Mouse (Mus musculus): ENCODE measurements around the gene Phrf1. TPM values are rescaled to one million over a fixed set of nuclear protein-coding genes. Genes with fewer than 3 reads are reported as not detected.

The Phrf1 gene
- polyA plus RNA-seq, 1 experiment from 2014 or later: 68.6 TPM

GRCm38 (mm10) chr7:141291921-141292582, 63.5 kb downstream of the Phrf1 start, which contains the start of gene Drd4:
TSS of gene Drd4 (plus strand) at chr7:141292006.
- no peak for ATAC-seq
- H3K27me3 ChIP-seq: no peaks in the 10 kb centered on the region
- in situ Hi-C loops (cut with MboI; ENCODE audit: low pct_unique_long_range_greater_than_20kb): no loop called here
- no peak for DNase-seq (ENCODE audit: low read depth, low spot score)
- ChIA-PET CTCF (no interaction called here), POLR2A (interaction anchor here (0.5 kb wide), 1 partner anchor 1008 kb away, joined by 6 read pairs; no protein-coding TSS in a partner anchor)
- no peak for TF ChIP-seq CTCF (IDR thresholded peaks at IDR 0.05)

- POLR2A ChIA-PET: no interaction called here
- CTCF ChIA-PET: no interaction called here
- in situ Hi-C loops (cut with MboI; ENCODE audit: low pct_unique_long_range_greater_than_20kb): no loop called here
- TF ChIP-seq CTCF (IDR thresholded peaks at IDR 0.05): no peak
- no peak for DNase-seq (ENCODE audit: low read depth, low spot score)
- no peak for ATAC-seq
- no peaks in the 10 kb centered on the region for H3K27me3 ChIP-seq
These were observed 64.2 kb downstream of the Phrf1 start for GRCm38 (mm10) chr7:141292583-141293388.

- no peak for TF ChIP-seq CTCF (IDR thresholded peaks at IDR 0.05)
- ATAC-seq (no peak), DNase-seq (ENCODE audit: low read depth, low spot score) (no peak)
- in situ Hi-C loops (cut with MboI; ENCODE audit: low pct_unique_long_range_greater_than_20kb): no loop called here
- H3K27me3 ChIP-seq: no peaks in the 10 kb centered on the region
- ChIA-PET CTCF (no interaction called here), POLR2A (no interaction called here)
These were observed 65.4 kb downstream of the Phrf1 start for GRCm38 (mm10) chr7:141293852-141294471.

- ChIA-PET CTCF (no interaction called here), POLR2A (no interaction called here)
- no peak for TF ChIP-seq CTCF (IDR thresholded peaks at IDR 0.05)
- no peaks in the 10 kb centered on the region for H3K27me3 ChIP-seq
- ATAC-seq (no peak), DNase-seq (ENCODE audit: low read depth, low spot score) (no peak)
- in situ Hi-C loops (cut with MboI; ENCODE audit: low pct_unique_long_range_greater_than_20kb): no loop called here
These were observed 65.9 kb downstream of the Phrf1 start for GRCm38 (mm10) chr7:141294479-141294878.

GRCm38 (mm10) chr7:141297926-141298650, 69.5 kb downstream of the Phrf1 start:
- no peak for TF ChIP-seq CTCF (IDR thresholded peaks at IDR 0.05)
- ChIA-PET CTCF (no interaction called here), POLR2A (no interaction called here)
- in situ Hi-C loops (cut with MboI; ENCODE audit: low pct_unique_long_range_greater_than_20kb): no loop called here
- H3K27me3 ChIP-seq: no peaks in the 10 kb centered on the region
- DNase-seq (ENCODE audit: low read depth, low spot score): no peak
- no peak for ATAC-seq

GRCm38 (mm10) chr7:141299175-141299574, 70.6 kb downstream of the Phrf1 start:
- ChIA-PET POLR2A (no interaction called here), CTCF (no interaction called here)
- no peak for DNase-seq (ENCODE audit: low read depth, low spot score)
- in situ Hi-C loops (cut with MboI; ENCODE audit: low pct_unique_long_range_greater_than_20kb): no loop called here
- ATAC-seq: no peak
- no peak for TF ChIP-seq CTCF (IDR thresholded peaks at IDR 0.05)
- no peaks in the 10 kb centered on the region for H3K27me3 ChIP-seq

- ChIA-PET CTCF (interaction anchor here (1.3 kb wide), 1 partner anchor 23 kb away, joined by 4 read pairs; the partner anchor contains the start of gene Sct), POLR2A (no interaction called here)
- no peaks in the 10 kb centered on the region for H3K27me3 ChIP-seq
- no peak for TF ChIP-seq CTCF (IDR thresholded peaks at IDR 0.05)
- in situ Hi-C loops (cut with MboI; ENCODE audit: low pct_unique_long_range_greater_than_20kb): no loop called here
- ATAC-seq (no peak), DNase-seq (ENCODE audit: low read depth, low spot score) (no peak)
These were observed 72.8 kb downstream of the Phrf1 start for GRCm38 (mm10) chr7:141301386-141301785.

GRCm38 (mm10) chr7:141302702-141303268, 74.2 kb downstream of the Phrf1 start:
- ChIA-PET POLR2A (no interaction called here), CTCF (interaction anchor here (1.3 to 1.7 kb wide), 4 partner anchors 12 to 34 kb away, joined by 3 to 4 read pairs (median 4); partner anchors contain the start of gene Sct)
- no peaks in the 10 kb centered on the region for H3K27me3 ChIP-seq
- DNase-seq (ENCODE audit: low read depth, low spot score): no peak
- no peak for TF ChIP-seq CTCF (IDR thresholded peaks at IDR 0.05)
- ATAC-seq: no peak
- in situ Hi-C loops (cut with MboI; ENCODE audit: low pct_unique_long_range_greater_than_20kb): no loop called here

GRCm38 (mm10) chr7:141304537-141304936, 76.0 kb downstream of the Phrf1 start:
- H3K27me3 ChIP-seq: no peaks in the 10 kb centered on the region
- POLR2A ChIA-PET: no interaction called here
- ATAC-seq (no peak), DNase-seq (ENCODE audit: low read depth, low spot score) (no peak)
- in situ Hi-C loops (cut with MboI; ENCODE audit: low pct_unique_long_range_greater_than_20kb): no loop called here
- TF ChIP-seq CTCF (IDR thresholded peaks at IDR 0.05): no peak
- CTCF ChIA-PET: interaction anchor here (1.7 kb wide), 1 partner anchor 12 kb away, joined by 4 read pairs; no protein-coding TSS in a partner anchor

Other genes starting within 250 kb of the Phrf1 start
- 8.6 TPM for gene Ifitm3, start 218.0 kb upstream of the Phrf1 start, polyA plus RNA-seq (2021)
- gene Ifitm6, start 210.9 kb upstream of the Phrf1 start, polyA plus RNA-seq (2021): 0.21 TPM
- not detected for gene Gm17387, start 199.7 kb upstream of the Phrf1 start, polyA plus RNA-seq (2021)
- 2.2 TPM for gene B4galnt4, start 167.7 kb upstream of the Phrf1 start, polyA plus RNA-seq (2021)
- gene Pkp3, start 150.6 kb upstream of the Phrf1 start, polyA plus RNA-seq (2021): 2.2 TPM
- gene Sigirr, start 128.2 kb upstream of the Phrf1 start, polyA plus RNA-seq (2021): 7.6 TPM
- 0.09 TPM for gene Ano9, start 111.0 kb upstream of the Phrf1 start, polyA plus RNA-seq (2021)
- 96.0 TPM for gene Ptdss2, start 106.4 kb upstream of the Phrf1 start, polyA plus RNA-seq (2021)
- 292 TPM for gene Rnh1, start 55.9 kb upstream of the Phrf1 start, polyA plus RNA-seq (2021)
- gene Hras, start 34.8 kb upstream of the Phrf1 start, polyA plus RNA-seq (2021): 80.1 TPM
- 13.7 TPM for gene Lrrc56, start 34.6 kb upstream of the Phrf1 start, polyA plus RNA-seq (2021)
- gene Lmntd2, start 14.7 kb upstream of the Phrf1 start, polyA plus RNA-seq (2021): 4.5 TPM
- 48.3 TPM for gene Rassf7, start 12.9 kb upstream of the Phrf1 start, polyA plus RNA-seq (2021)
- 10.5 TPM for gene Irf7, start 37.7 kb downstream of the Phrf1 start, polyA plus RNA-seq (2021)
- not detected for gene Cdhr5, start 48.0 kb downstream of the Phrf1 start, polyA plus RNA-seq (2021)
- not detected for gene Sct, start 50.3 kb downstream of the Phrf1 start, polyA plus RNA-seq (2021)
- gene Drd4, start 63.2 kb downstream of the Phrf1 start, polyA plus RNA-seq (2021): not detected
- gene Deaf1, start 98.9 kb downstream of the Phrf1 start, polyA plus RNA-seq (2021): 62.1 TPM
- gene Tmem80, start 99.0 kb downstream of the Phrf1 start, polyA plus RNA-seq (2021): 34.0 TPM
- gene Eps8l2, start 110.1 kb downstream of the Phrf1 start, polyA plus RNA-seq (2021): 114 TPM
- gene Taldo1, start 163.4 kb downstream of the Phrf1 start, polyA plus RNA-seq (2021): 512 TPM
- gene Gatd1, start 185.4 kb downstream of the Phrf1 start, polyA plus RNA-seq (2021): 38.7 TPM
- gene Cend1, start 200.7 kb downstream of the Phrf1 start, polyA plus RNA-seq (2021): 0.04 TPM
- 20.6 TPM for gene Slc25a22, start 209.1 kb downstream of the Phrf1 start, polyA plus RNA-seq (2021)
- gene Pidd1, start 215.2 kb downstream of the Phrf1 start, polyA plus RNA-seq (2021): 4.9 TPM
- 1,558 TPM for gene Rplp2, start 218.6 kb downstream of the Phrf1 start, polyA plus RNA-seq (2021)
- 90.7 TPM for gene Pnpla2, start 226.4 kb downstream of the Phrf1 start, polyA plus RNA-seq (2021)
- 9.9 TPM for gene Cracr2b, start 232.3 kb downstream of the Phrf1 start, polyA plus RNA-seq (2021)
- 551 TPM for gene Cd151, start 238.6 kb downstream of the Phrf1 start, polyA plus RNA-seq (2021)
- 55.2 TPM for gene Polr2l, start 246.3 kb downstream of the Phrf1 start, polyA plus RNA-seq (2021)
- gene Tspan4, start 246.5 kb downstream of the Phrf1 start, polyA plus RNA-seq (2021): 479 TPM